Mouse (Mus musculus) midbrain, embryonic 13.5 days (tissue): ENCODE results near the gene Tomm6. TPM values are rescaled to one million over a fixed set of nuclear protein-coding genes. Genes with fewer than 3 reads are reported as not detected.

Source experiments
- polyA plus RNA-seq: library from polyadenylated mRNA; unstranded; fragments of >200 nt; fragmentation: Nextera tagmentation; extraction: Ambion mirVana; gene quantifications from 2 replicates; pipeline ENCODE4 v1.2.1, GENCODE M21; 2015

Tomm6 gene
- polyA plus RNA-seq, 1 experiment from 2014 or later: 285 TPM

Other genes starting within 250 kb of the Tomm6 start
- 24.6 and 27.3 TPM in 2 replicates for gene Taf8, start 186.1 kb downstream of the Tomm6 start, polyA plus RNA-seq
- gene Ccnd3, start 183.3 kb downstream of the Tomm6 start, polyA plus RNA-seq: 60.4 and 71.4 TPM in 2 replicates
- gene Bysl, start 76.9 kb downstream of the Tomm6 start, polyA plus RNA-seq: 31.9 and 32.4 TPM in 2 replicates
- 43.8 and 44.3 TPM in 2 replicates for gene Med20, start 76.8 kb downstream of the Tomm6 start, polyA plus RNA-seq
- gene Gm20517, start 76.8 kb downstream of the Tomm6 start, polyA plus RNA-seq: 2.4 and 3.7 TPM in 2 replicates
- gene Usp49, start 57.7 kb downstream of the Tomm6 start, polyA plus RNA-seq: 10.0 and 10.8 TPM in 2 replicates
- 26.9 and 28.0 TPM in 2 replicates for gene Frs3, start 644 bp upstream of the Tomm6 start, polyA plus RNA-seq
- gene Gm21981, start 6.1 kb upstream of the Tomm6 start, polyA plus RNA-seq: 0.62 and 0.66 TPM in 2 replicates
- 1.0 TPM in 2 replicates for gene Prickle4, start 6.3 kb upstream of the Tomm6 start, polyA plus RNA-seq
- gene Pgc, start 38.5 kb upstream of the Tomm6 start, polyA plus RNA-seq: not detected in 2 replicates
- 1.8 and 2.0 TPM in 2 replicates for gene Tfeb, start 48.6 kb upstream of the Tomm6 start, polyA plus RNA-seq
- gene Mdfi, start 146.3 kb upstream of the Tomm6 start, polyA plus RNA-seq: 2.8 and 4.4 TPM in 2 replicates
- 16.0 and 25.2 TPM in 2 replicates for gene Foxp4, start 236.3 kb upstream of the Tomm6 start, polyA plus RNA-seq